Mouse (Mus musculus) brown adipose tissue, adult 24 weeks (tissue): ENCODE data around the gene Esr2. TPM values are rescaled to one million over a fixed set of nuclear protein-coding genes. Genes with fewer than 3 reads are reported as not detected.

Source experiments
- H3K27ac ChIP-seq: fragments of 200-500 bp; replicated peaks from 2 replicates; pipeline ENCODE4 v1.5.1; 2012; ENCODE audit warnings: low read depth, mild to moderate bottlenecking, low read length
- H3K4me1 ChIP-seq: fragments of 200-500 bp; 2 replicates; pipeline ENCODE4 v1.6.1; 2012; ENCODE audit warnings: low read length, mixed read lengths; ENCODE audit not compliant: control insufficient read depth, insufficient read depth, insufficient read length
- H3K4me3 ChIP-seq: fragments of 200-500 bp; 2 replicates; pipeline ENCODE4 v1.5.1; 2012; ENCODE audit warnings: low read depth, mild to moderate bottlenecking, low read length, moderate library complexity; ENCODE audit not compliant: insufficient read depth
- polyA plus RNA-seq: library from polyadenylated mRNA; stranded (reverse); fragments of >200 nt; gene quantifications from 2 replicates; pipeline ENCODE4 v1.2.4, GENCODE M21; 2012; ENCODE audit not compliant: missing spikeins, insufficient read depth, insufficient read length

Gene Esr2
- polyA plus RNA-seq, 1 experiment = not detected

GRCm38 (mm10) chr12:76117632-76118153 is 59.4 kb downstream of the Esr2 start:
- no peak overlapping the region for H3K27ac ChIP-seq
- no peak overlapping the region for H3K4me3 ChIP-seq
- H3K4me1 ChIP-seq = no peaks in the 10 kb centered on the region

GRCm38 (mm10) chr12:76116577-76116976 is 60.5 kb downstream of the Esr2 start:
- H3K4me1 ChIP-seq = no peaks in the 10 kb centered on the region
- H3K27ac ChIP-seq = no peak overlapping the region
- no peak overlapping the region for H3K4me3 ChIP-seq

- Histone ChIP-seq H3K4me1 (no peaks in the 10 kb centered on the region), H3K27ac (no peak overlapping the region), H3K4me3 (no peak overlapping the region)
Measured at GRCm38 (mm10) chr12:76111046-76111445, 66.0 kb downstream of the Esr2 start.

GRCm38 (mm10) chr12:76109646-76110405 is 67.2 kb downstream of the Esr2 start:
- Histone ChIP-seq H3K4me1 (no peaks in the 10 kb centered on the region), H3K27ac (no peak overlapping the region), H3K4me3 (no peak overlapping the region)

GRCm38 (mm10) chr12:76104596-76105351 is 72.3 kb downstream of the Esr2 start:
- Histone ChIP-seq H3K27ac (no peak overlapping the region), H3K4me3 (no peak overlapping the region), H3K4me1 (no peaks in the 10 kb centered on the region)

GRCm38 (mm10) chr12:76102621-76103020 is 74.4 kb downstream of the Esr2 start:
- Histone ChIP-seq H3K4me3 (no peak overlapping the region), H3K4me1 (no peaks in the 10 kb centered on the region; the same call in 1 of the 2 replicates), H3K27ac (no peak overlapping the region)

GRCm38 (mm10) chr12:76095117-76096035 is 81.7 kb downstream of the Esr2 start:
- no peak overlapping the region for H3K27ac ChIP-seq
- no peak overlapping the region for H3K4me3 ChIP-seq
- H3K4me1 ChIP-seq = no peaks in the 10 kb centered on the region; the same call in 1 of the 2 replicates

- H3K4me1 ChIP-seq = no peaks in the 10 kb centered on the region
- no peak overlapping the region for H3K4me3 ChIP-seq
- no peak overlapping the region for H3K27ac ChIP-seq
Measured at GRCm38 (mm10) chr12:76093613-76094588, 83.2 kb downstream of the Esr2 start.

- Histone ChIP-seq H3K27ac (no peak overlapping the region), H3K4me1 (no peaks in the 10 kb centered on the region), H3K4me3 (no peak overlapping the region)
Measured at GRCm38 (mm10) chr12:76092789-76093466, 84.1 kb downstream of the Esr2 start.

GRCm38 (mm10) chr12:76087025-76087424 is 90.0 kb downstream of the Esr2 start:
- Histone ChIP-seq H3K4me1 (no peaks in the 10 kb centered on the region), H3K27ac (no peak overlapping the region), H3K4me3 (no peak overlapping the region)

GRCm38 (mm10) chr12:76085956-76086905 is 90.8 kb downstream of the Esr2 start:
- Histone ChIP-seq H3K4me1 (no peaks in the 10 kb centered on the region), H3K4me3 (no peak overlapping the region), H3K27ac (no peak overlapping the region)

- Histone ChIP-seq H3K4me1 (peaks cover 6% of the 10 kb centered on the region; the same call in 1 of the 2 replicates), H3K27ac (no peak overlapping the region), H3K4me3 (no peak overlapping the region)
Measured at GRCm38 (mm10) chr12:76085066-76085465, 92.0 kb downstream of the Esr2 start.
